Mouse (Mus musculus) brown adipose tissue, adult 24 weeks (tissue): ENCODE measurements around the gene Mcam. TPM values are rescaled to one million over a fixed set of nuclear protein-coding genes. Genes with fewer than 3 reads are reported as not detected.
A peak's percentile ranks its signal among the peaks of the same experiment; 100 is the strongest.
"Not testable (repeated sequence)": the region's sequence is repeated elsewhere in the genome, so short reads cannot be mapped to it uniquely, and the experiment has no call there.

ENCODE experiments used
- H3K27ac ChIP-seq: fragments of 200-500 bp; replicated peaks from 2 replicates; pipeline ENCODE4 v1.5.1; 2012; ENCODE audit warnings: low read depth, mild to moderate bottlenecking, low read length
- H3K4me1 ChIP-seq: fragments of 200-500 bp; 2 replicates; pipeline ENCODE4 v1.6.1; 2012; ENCODE audit warnings: low read length, mixed read lengths; ENCODE audit not compliant: control insufficient read depth, insufficient read depth, insufficient read length
- H3K4me3 ChIP-seq: fragments of 200-500 bp; 2 replicates; pipeline ENCODE4 v1.5.1; 2012; ENCODE audit warnings: low read depth, mild to moderate bottlenecking, low read length, moderate library complexity; ENCODE audit not compliant: insufficient read depth
- polyA plus RNA-seq: library from polyadenylated mRNA; stranded (reverse); fragments of >200 nt; gene quantifications from 2 replicates; pipeline ENCODE4 v1.2.4, GENCODE M21; 2012; ENCODE audit not compliant: missing spikeins, insufficient read depth, insufficient read length

Mcam gene
- polyA plus RNA-seq, 1 experiment: 28.1 TPM

GRCm38 (mm10) chr9:44105781-44106180 is 28.5 kb upstream of the Mcam start:
- H3K27ac ChIP-seq: no peak overlapping the region

GRCm38 (mm10) chr9:44106182-44106581 is 28.1 kb upstream of the Mcam start:
- Histone ChIP-seq H3K4me1 (peaks cover 6% of the 10 kb centered on the region; the same call in 1 of the 2 replicates), H3K4me3 (no peak overlapping the region), H3K27ac (no peak overlapping the region)

More at GRCm38 (mm10) chr9:44105781-44106180, 28.5 kb upstream of the Mcam start:
- H3K4me3 ChIP-seq: no peak overlapping the region
- peaks cover 6% of the 10 kb centered on the region; the same call in 1 of the 2 replicates for H3K4me1 ChIP-seq

GRCm38 (mm10) chr9:44106596-44106995 is 27.7 kb upstream of the Mcam start:
- H3K4me1 ChIP-seq: peaks cover 6% of the 10 kb centered on the region; the same call in 1 of the 2 replicates
- peak overlapping the region; percentile 38; the same call in 1 of the 2 replicates for H3K27ac ChIP-seq
- H3K4me3 ChIP-seq: no peak overlapping the region

GRCm38 (mm10) chr9:44107110-44107509 is 27.2 kb upstream of the Mcam start, which contains the start of gene C1qtnf5:
TSS of gene C1qtnf5 (plus strand) at chr9:44107245.
- H3K27ac ChIP-seq: peak within 1 kb of the TSS; percentile 43
- peak within 1 kb of the TSS; percentile 48 for H3K4me3 ChIP-seq
- H3K4me1 ChIP-seq: peaks cover 6% of the 10 kb centered on the region; the same call in 1 of the 2 replicates

- H3K4me1 ChIP-seq: peaks cover 6% of the 10 kb centered on the region; the same call in 1 of the 2 replicates
- H3K4me3 ChIP-seq: peak overlapping the region; percentile 48
- peak overlapping the region; percentile 43 for H3K27ac ChIP-seq
These were observed 26.6 kb upstream of the Mcam start for GRCm38 (mm10) chr9:44107557-44108179.

GRCm38 (mm10) chr9:44108269-44109055 is 25.8 kb upstream of the Mcam start:
- Histone ChIP-seq H3K4me1 (peaks cover 6% of the 10 kb centered on the region; the same call in 1 of the 2 replicates), H3K4me3 (0 out of 2 replicates have a peak overlapping the region, but pooled peaks have one; percentile 48), H3K27ac (no peak overlapping the region)

GRCm38 (mm10) chr9:44109360-44110095 is 24.7 kb upstream of the Mcam start:
- Histone ChIP-seq H3K4me1 (peaks cover 6% of the 10 kb centered on the region; the same call in 1 of the 2 replicates), H3K27ac (no peak overlapping the region), H3K4me3 (no peak overlapping the region)

GRCm38 (mm10) chr9:44111909-44112308 is 22.4 kb upstream of the Mcam start:
- H3K27ac ChIP-seq, H3K4me1 ChIP-seq, H3K4me3 ChIP-seq: not testable (repeated sequence)

- Histone ChIP-seq H3K4me3 (peak within 1 kb of the TSS; percentile 59), H3K4me1 (no peaks in the 10 kb centered on the region), H3K27ac (no peak within 1 kb of the TSS)
These were observed 21.0 kb upstream of the Mcam start, which contains the start of the genes Gm49380 and Rnf26 for GRCm38 (mm10) chr9:44113105-44113789. TSS of gene Gm49380 (minus strand) at chr9:44113500. TSS of gene Rnf26 (minus strand) at chr9:44113517.

GRCm38 (mm10) chr9:44114453-44114852 is 19.8 kb upstream of the Mcam start:
- Histone ChIP-seq H3K4me3 (no peak overlapping the region), H3K27ac (no peak overlapping the region), H3K4me1 (no peaks in the 10 kb centered on the region)

GRCm38 (mm10) chr9:44115599-44115998 is 18.7 kb upstream of the Mcam start:
- Histone ChIP-seq H3K27ac (no peak overlapping the region), H3K4me1 (no peaks in the 10 kb centered on the region), H3K4me3 (no peak overlapping the region)

GRCm38 (mm10) chr9:44116182-44116581 is 18.1 kb upstream of the Mcam start:
- Histone ChIP-seq H3K4me3 (no peak overlapping the region), H3K27ac (no peak overlapping the region), H3K4me1 (no peaks in the 10 kb centered on the region)

GRCm38 (mm10) chr9:44119011-44119410 is 15.3 kb upstream of the Mcam start:
- H3K4me1 ChIP-seq: no peaks in the 10 kb centered on the region
- H3K4me3 ChIP-seq: no peak overlapping the region
- H3K27ac ChIP-seq: no peak overlapping the region

GRCm38 (mm10) chr9:44119948-44120465 is 14.3 kb upstream of the Mcam start:
- H3K4me3 ChIP-seq: no peak overlapping the region
- H3K27ac ChIP-seq: no peak overlapping the region
- H3K4me1 ChIP-seq: no peaks in the 10 kb centered on the region
